8 mouse cellular contexts compared by ENCODE assay signal in the genomic region with DNA sequence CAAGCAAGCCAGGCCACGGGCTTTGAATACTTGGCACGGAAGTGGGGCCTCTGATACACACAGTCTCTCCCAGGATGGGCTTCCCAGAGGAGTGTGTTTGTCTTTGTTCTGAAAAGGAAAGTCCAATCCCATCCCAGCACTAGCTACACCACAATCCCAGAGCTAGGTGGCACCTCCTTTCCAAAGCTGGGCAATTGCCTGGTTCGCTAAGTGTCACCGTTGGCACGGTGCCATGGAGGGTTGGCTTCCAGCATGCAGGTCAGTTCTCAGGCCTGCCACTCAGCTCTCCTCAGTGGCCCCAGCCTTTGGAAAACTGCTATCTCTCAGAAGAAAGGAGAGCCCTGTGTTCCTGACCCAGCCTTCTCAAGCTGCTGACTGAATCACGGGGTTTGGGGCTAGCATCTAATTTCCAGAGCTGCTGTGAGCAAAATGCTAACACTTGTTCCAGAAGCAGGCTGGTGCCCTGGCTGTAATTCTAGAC. TPM values are rescaled to one million over a fixed set of nuclear protein-coding genes. Genes with fewer than 3 reads are reported as not detected.
DNase-seq lines count a peak whose midpoint lies in the region; ATAC-seq lines count a peak whose summit lies in the region.

No protein-coding gene starts in this region.

- no peaks in the 10 kb centered on the region for H3K27me3 ChIP-seq in hindbrain, embryonic 10.5 days (ENCODE audit: insufficient read depth, poor library complexity, severe bottlenecking)

- H3K4me1 ChIP-seq in hindbrain, embryonic 10.5 days (replicated peaks) = peaks cover 30% of the 10 kb centered on the region

- ATAC-seq in megakaryocyte, adult 5-6 weeks (ENCODE audit: poor library complexity, severe bottlenecking) = no peak

- peak overlapping the region; percentile 81 for H3K27ac ChIP-seq in hindbrain, embryonic 10.5 days

- 79% methylated on average over 6 of the region's 6 CpGs for WGBS in hindbrain, embryonic 10.5 days

- no peak overlapping the region for H3K4me3 ChIP-seq in hindbrain, embryonic 10.5 days

- H3K9me3 ChIP-seq in hindbrain, embryonic 10.5 days = no peaks in the 10 kb centered on the region

- no peaks in the 10 kb centered on the region for H3K36me3 ChIP-seq in hindbrain, embryonic 10.5 days

- peak; percentile 97 for DNase-seq in Muller cell, postnatal 12 days (ENCODE audit: inconsistent ontology term)
- DNase-seq in cerebellum, adult 18-20 months = peak; percentile 91
- peak; percentile 49 to 67 for DNase-seq in frontal cortex, postnatal 14 days (ENCODE audit: low spot score in 2 of 2)
- no peak for DNase-seq in hindbrain, embryonic 10.5 days (ENCODE audit: low spot score)
- DNase-seq in layer of hippocampus, adult 8-10 months (ENCODE audit: low spot score in 2 of 2) = peak; percentile 74 to 86
- DNase-seq in lung, postnatal 14 days = peak; percentile 73
- peak; percentile 87 to 90 for DNase-seq in right cerebral cortex, postnatal 10 days (ENCODE audit: low spot score in 2 of 2)

RNA-seq across cellular contexts. Expression of a gene that starts 42.0 kb away (rescaled TPM):
- polyA plus RNA-seq in hindbrain, embryonic 10.5 days (2016; fragmentation: Nextera tagmentation; extraction: Ambion mirVana) = 123 and 136 TPM in 2 replicates
- total RNA-seq in layer of hippocampus, adult 8-10 months (2022) = 100 to 1,000 TPM in 1 of 4 experiments, 10 to 100 TPM in 3; 91.2 to 101 (median 93.4) TPM
- 7.1 and 9.7 TPM in 2 replicates for total RNA-seq in megakaryocyte, adult 5-6 weeks (2015)
- total RNA-seq in megakaryocyte, adult 5-6 weeks (2017) = 8.3 and 12.7 TPM in 2 replicates

Comparison
In these comparisons a context has a peak if more than half of its experiments do, and no peak if none do; other contexts are left out.
1. RNA of a gene that starts 42.0 kb away (total RNA-seq): 91.2 to 101 TPM in layer of hippocampus, adult 8-10 months; 7.1 to 12.7 TPM in megakaryocyte, adult 5-6 weeks; every median in the first group is over 4 times any median in the second.